In genomic region chr6:131292276-131292990, GRCm38 (mm10) we compare ENCODE assay signal across 8 mouse cellular contexts. TPM values are rescaled to one million over a fixed set of nuclear protein-coding genes. Genes with fewer than 3 reads are reported as not detected.
DNase-seq lines count a peak whose midpoint lies in the region; ATAC-seq and TF ChIP-seq lines count a peak whose summit lies in the region.
"Had no signal": no experiment of that assay in that cellular context is flagged by ENCODE, and none has a peak within 500 bp of the region (broad histone marks: within the 10 kb centered on the region; RNA-seq: fewer than 3 reads in every experiment).

No protein-coding gene starts in this region.

- TF ChIP-seq POLR2A in brain, embryonic 14.5 days (IDR thresholded peaks at IDR 0.05; ENCODE audit: borderline replicate concordance, extremely low read depth, insufficient read depth, insufficient read length, poor library complexity, severe bottlenecking): no peak

- DNase-seq in lung, postnatal 0 days (ENCODE audit: low spot score): peak; percentile 27
- no peak for DNase-seq in lung, postnatal 14 days
- peak; percentile 55 for DNase-seq in brain, embryonic 14.5 days (ENCODE audit: low read depth)
- no peak for DNase-seq in layer of hippocampus, adult 9-10 months (ENCODE audit: low spot score)

- TF ChIP-seq CTCF in lung, postnatal 0 days (IDR thresholded peaks at IDR 0.05): no peak
- TF ChIP-seq CTCF in brain, embryonic 14.5 days (IDR thresholded peaks at IDR 0.05; ENCODE audit: borderline replicate concordance, extremely low read depth, insufficient read depth, insufficient read length): no peak

- no peaks in the 10 kb centered on the region for H3K27me3 ChIP-seq in lung, postnatal 0 days (replicated peaks; ENCODE audit: insufficient read depth, low read length)
- H3K27me3 ChIP-seq in kidney, embryonic 16.5 days (ENCODE audit: insufficient read depth, low read length): no peaks in the 10 kb centered on the region
- H3K27me3 ChIP-seq in midbrain, embryonic 12.5 days: no peaks in the 10 kb centered on the region

- 14% methylated on average over 10 of the region's 10 CpGs for WGBS in lung, postnatal 0 days
- WGBS in kidney, embryonic 16.5 days: 16% methylated on average over 10 of the region's 10 CpGs
- WGBS in midbrain, embryonic 12.5 days: 25% methylated on average over 10 of the region's 10 CpGs

- H3K9ac ChIP-seq in lung, postnatal 0 days (replicated peaks; ENCODE audit: low read depth): peak overlapping the region; percentile 76
- H3K9ac ChIP-seq in kidney, embryonic 16.5 days (replicated peaks; ENCODE audit: low read length): peak overlapping the region; percentile 73
- peak overlapping the region; percentile 73 for H3K9ac ChIP-seq in midbrain, embryonic 12.5 days (replicated peaks)

- H3K9me3 ChIP-seq in lung, postnatal 0 days (ENCODE audit: low read length): no peaks in the 10 kb centered on the region
- no peaks in the 10 kb centered on the region for H3K9me3 ChIP-seq in kidney, embryonic 16.5 days (ENCODE audit: low read length)
- no peaks in the 10 kb centered on the region for H3K9me3 ChIP-seq in midbrain, embryonic 12.5 days

- H3K36me3 ChIP-seq in lung, postnatal 0 days (ENCODE audit: insufficient read depth, low read length): no peaks in the 10 kb centered on the region; the same call in 1 of the 2 replicates
- H3K36me3 ChIP-seq in kidney, embryonic 16.5 days (ENCODE audit: insufficient read depth, low read length): peaks cover 12% of the 10 kb centered on the region
- peaks cover 7% of the 10 kb centered on the region for H3K36me3 ChIP-seq in midbrain, embryonic 12.5 days

- no peak for TF ChIP-seq EP300 in lung, postnatal 0 days (IDR thresholded peaks at IDR 0.05)

- H3K4me3 ChIP-seq in lung, postnatal 0 days (ENCODE audit: low read depth, low read length): peak overlapping the region; percentile 75
- peak overlapping the region; percentile 61 for H3K4me3 ChIP-seq in kidney, embryonic 16.5 days (ENCODE audit: low read length)
- H3K4me3 ChIP-seq in midbrain, embryonic 12.5 days: peak overlapping the region; percentile 70

- H3K4me1 ChIP-seq in lung, postnatal 0 days (ENCODE audit: insufficient read depth, low read depth, low read length): no peaks in the 10 kb centered on the region
- H3K4me1 ChIP-seq in kidney, embryonic 16.5 days (ENCODE audit: insufficient read depth, low read length): peaks cover 8% of the 10 kb centered on the region
- H3K4me1 ChIP-seq in midbrain, embryonic 12.5 days: peaks cover 6% of the 10 kb centered on the region

- peak overlapping the region; percentile 64 for H3K4me2 ChIP-seq in lung, postnatal 0 days (replicated peaks; ENCODE audit: low read depth, low read length)
- peak overlapping the region; percentile 55 for H3K4me2 ChIP-seq in kidney, embryonic 16.5 days (replicated peaks; ENCODE audit: low read depth, low read length)
- peak overlapping the region; percentile 61 for H3K4me2 ChIP-seq in midbrain, embryonic 12.5 days (replicated peaks)

- H3K27ac ChIP-seq in lung, postnatal 0 days (ENCODE audit: low read length): peak overlapping the region; percentile 82
- peak overlapping the region; percentile 31; the same call in 1 of the 2 replicates for H3K27ac ChIP-seq in kidney, embryonic 16.5 days (ENCODE audit: low read length)
- no peak overlapping the region for H3K27ac ChIP-seq in midbrain, embryonic 12.5 days (replicated peaks)

- ATAC-seq in lung, postnatal 0 days: peak; percentile 60
- ATAC-seq in erythroblast, adult 5-6 weeks (replicated peaks; ENCODE audit: low FRiP score, poor library complexity, severe bottlenecking): peak; percentile 59
- peak; percentile 71 for ATAC-seq in kidney, embryonic 16.5 days (ENCODE audit: low FRiP score, low TSS enrichment)
- ATAC-seq in midbrain, embryonic 12.5 days (ENCODE audit: low FRiP score, low read depth): peak; percentile 59

RNA-seq across cellular contexts. Expression of gene Magohb, which starts 0.6 kb away (rescaled TPM):
- polyA plus RNA-seq in lung, postnatal 0 days (2015; fragmentation: Nextera tagmentation; extraction: Ambion mirVana): 36.8 and 37.3 TPM in 2 replicates
- polyA plus RNA-seq in brain, embryonic 14.5 days (2012; rRNA removed): 20.6 and 27.2 TPM in 2 replicates
- 13.1 and 14.2 TPM in 2 replicates for total RNA-seq in erythroblast, adult 5-6 weeks (2015; ENCODE audit: low replicate concordance)
- 5.1 and 14.8 TPM in 2 replicates for total RNA-seq in erythroblast, adult 5-6 weeks (2017; ENCODE audit: low replicate concordance)
- 50.6 and 50.9 TPM in 2 replicates for polyA plus RNA-seq in kidney, embryonic 16.5 days (2015; fragmentation: Nextera tagmentation; extraction: Ambion mirVana)
- 53.5 and 61.0 TPM in 2 replicates for polyA plus RNA-seq in midbrain, embryonic 12.5 days (2016; fragmentation: Nextera tagmentation; extraction: Ambion mirVana)

RNA-seq across cellular contexts. Expression of gene Klra2, which starts 45.3 kb away (rescaled TPM):
- polyA plus RNA-seq in lung, postnatal 0 days (2015; fragmentation: Nextera tagmentation; extraction: Ambion mirVana): 4.2 TPM in 2 replicates
- 0.14 and 0.16 TPM in 2 replicates for polyA plus RNA-seq in brain, embryonic 14.5 days (2012; rRNA removed)
- total RNA-seq in erythroblast, adult 5-6 weeks (2015; ENCODE audit: low replicate concordance): 10.2 and 19.4 TPM in 2 replicates
- total RNA-seq in erythroblast, adult 5-6 weeks (2017; ENCODE audit: low replicate concordance): 7.5 and 8.3 TPM in 2 replicates
- 0.25 and 0.28 TPM in 2 replicates for polyA plus RNA-seq in kidney, embryonic 16.5 days (2015; fragmentation: Nextera tagmentation; extraction: Ambion mirVana)
- not detected in 2 replicates for polyA plus RNA-seq in midbrain, embryonic 12.5 days (2016; fragmentation: Nextera tagmentation; extraction: Ambion mirVana)
- total RNA-seq: heart, postnatal 10 days had no signal

Comparison
In these comparisons a context has a peak if more than half of its experiments do, and no peak if none do; other contexts are left out.
1. DNase-seq: peak in lung, postnatal 0 days (single experiment) and brain, embryonic 14.5 days (single experiment); none in lung, postnatal 14 days (single experiment) and layer of hippocampus, adult 9-10 months (single experiment).
2. Peak in every context shown above with its lines, with median percentiles within 50 percentile points of each other: ATAC-seq, H3K4me2 ChIP-seq, H3K4me3 ChIP-seq and H3K9ac ChIP-seq.